8 mouse cellular contexts compared by ENCODE assay signal in genomic region chr4:43442456-43443361, GRCm38 (mm10). TPM values are rescaled to one million over a fixed set of nuclear protein-coding genes. Genes with fewer than 3 reads are reported as not detected.
A peak's percentile ranks its signal among the peaks of the same experiment; 100 is the strongest.
DNase-seq lines count a peak whose midpoint lies in the region; ATAC-seq lines count a peak whose summit lies in the region.

No protein-coding gene starts in this region.

- ATAC-seq in forebrain, embryonic 15.5 days (replicated peaks): peak; percentile 76
- peak; percentile 74 for ATAC-seq in hindbrain, embryonic 12.5 days (ENCODE audit: low FRiP score)

- H3K4me3 ChIP-seq in forebrain, embryonic 15.5 days: peak overlapping the region; percentile 76
- peak overlapping the region; percentile 95 for H3K4me3 ChIP-seq in hindbrain, embryonic 12.5 days

- no peaks in the 10 kb centered on the region for H3K9me3 ChIP-seq in forebrain, embryonic 15.5 days
- no peaks in the 10 kb centered on the region for H3K9me3 ChIP-seq in hindbrain, embryonic 12.5 days (replicated peaks)

- H3K27me3 ChIP-seq in forebrain, embryonic 15.5 days: no peaks in the 10 kb centered on the region
- H3K27me3 ChIP-seq in hindbrain, embryonic 12.5 days: no peaks in the 10 kb centered on the region

- H3K4me1 ChIP-seq in forebrain, embryonic 15.5 days: peaks cover 13% of the 10 kb centered on the region
- H3K4me1 ChIP-seq in hindbrain, embryonic 12.5 days: peaks cover 13% of the 10 kb centered on the region

- peak overlapping the region; percentile 98 for H3K27ac ChIP-seq in forebrain, embryonic 15.5 days (replicated peaks)
- H3K27ac ChIP-seq in hindbrain, embryonic 12.5 days: peak overlapping the region; percentile 95

- H3K9ac ChIP-seq in forebrain, embryonic 15.5 days (replicated peaks): peak overlapping the region; percentile 91
- H3K9ac ChIP-seq in hindbrain, embryonic 12.5 days: peak overlapping the region; percentile 100

- peak; percentile 28 for DNase-seq in MEL-GATA-1-ER (ENCODE audit: extremely low read depth, low read depth)
- peak; percentile 84 for DNase-seq in cerebellum, adult 11-12 months
- DNase-seq in layer of hippocampus, postnatal 36 days: peak; percentile 62 to 71
- DNase-seq in lung, postnatal 25 days (ENCODE audit: low spot score): peak; percentile 73
- DNase-seq in retina, postnatal 7 days (ENCODE audit: low read depth, low spot score): peak; percentile 56
- DNase-seq in urinary bladder, postnatal 14 days (ENCODE audit: low spot score): peak; percentile 83

- peak overlapping the region; percentile 96 for H3K4me2 ChIP-seq in forebrain, embryonic 15.5 days (replicated peaks)
- H3K4me2 ChIP-seq in hindbrain, embryonic 12.5 days (replicated peaks): peak overlapping the region; percentile 92

- peaks cover 28% of the 10 kb centered on the region for H3K36me3 ChIP-seq in forebrain, embryonic 15.5 days
- peaks cover 29% of the 10 kb centered on the region for H3K36me3 ChIP-seq in hindbrain, embryonic 12.5 days

- under 1% methylated on average over 87 of the region's 88 CpGs for WGBS in forebrain, embryonic 15.5 days
- WGBS in hindbrain, embryonic 12.5 days: under 1% methylated on average over 79 of the region's 88 CpGs

RNA-seq across cellular contexts. Expression of gene Tesk1, which starts 1.0 kb away (rescaled TPM):
- polyA plus RNA-seq in forebrain, embryonic 15.5 days (2015; fragmentation: Nextera tagmentation; extraction: Ambion mirVana): 10.7 and 12.5 TPM in 2 replicates
- 15.7 and 16.2 TPM in 2 replicates for polyA plus RNA-seq in hindbrain, embryonic 12.5 days (2016; fragmentation: Nextera tagmentation; extraction: Ambion mirVana)
- total RNA-seq in layer of hippocampus, postnatal 36 days (2021): 10 to 100 TPM; 76.2 to 76.3 TPM

RNA-seq across cellular contexts. Expression of gene Cd72, which starts 11.7 kb away (rescaled TPM):
- 4.3 TPM in 2 replicates for polyA plus RNA-seq in forebrain, embryonic 15.5 days (2015; fragmentation: Nextera tagmentation; extraction: Ambion mirVana)
- 2.0 and 3.8 TPM in 2 replicates for polyA plus RNA-seq in hindbrain, embryonic 12.5 days (2016; fragmentation: Nextera tagmentation; extraction: Ambion mirVana)
- total RNA-seq in layer of hippocampus, postnatal 36 days (2021): not detected

RNA-seq across cellular contexts. Expression of gene Fam166b, which starts 13.8 kb away (rescaled TPM):
- 0.65 and 0.70 TPM in 2 replicates for polyA plus RNA-seq in forebrain, embryonic 15.5 days (2015; fragmentation: Nextera tagmentation; extraction: Ambion mirVana)
- 1.3 TPM in 1 of 2 replicates, not detected in the other for polyA plus RNA-seq in hindbrain, embryonic 12.5 days (2016; fragmentation: Nextera tagmentation; extraction: Ambion mirVana)
- 1 to 10 TPM in 1 of 2 experiments, under 1 TPM in 1; 0.72 to 2.6 TPM for total RNA-seq in layer of hippocampus, postnatal 36 days (2021)

RNA-seq across cellular contexts. Expression of gene Sit1, which starts 40.8 kb away (rescaled TPM):
- not detected in 2 replicates for polyA plus RNA-seq in forebrain, embryonic 15.5 days (2015; fragmentation: Nextera tagmentation; extraction: Ambion mirVana)
- not detected in 2 replicates for polyA plus RNA-seq in hindbrain, embryonic 12.5 days (2016; fragmentation: Nextera tagmentation; extraction: Ambion mirVana)
- total RNA-seq in layer of hippocampus, postnatal 36 days (2021): not detected

RNA-seq across cellular contexts. Expression of gene Ccdc107, which starts 50.0 kb away (rescaled TPM):
- polyA plus RNA-seq in forebrain, embryonic 15.5 days (2015; fragmentation: Nextera tagmentation; extraction: Ambion mirVana): 61.0 and 61.8 TPM in 2 replicates
- 50.8 and 51.4 TPM in 2 replicates for polyA plus RNA-seq in hindbrain, embryonic 12.5 days (2016; fragmentation: Nextera tagmentation; extraction: Ambion mirVana)
- total RNA-seq in layer of hippocampus, postnatal 36 days (2021): 10 to 100 TPM; 25.0 to 26.0 TPM

Comparison
In these comparisons a context has a peak if more than half of its experiments do, and no peak if none do; other contexts are left out.
1. Peak in every context shown above with its lines: DNase-seq, ATAC-seq, H3K4me3 ChIP-seq and H3K27ac ChIP-seq.
2. DNase-seq: peak in every context shown above with its lines; median percentile 84 in cerebellum, adult 11-12 months; 83 in urinary bladder, postnatal 14 days; 73 in lung, postnatal 25 days; 66 in layer of hippocampus, postnatal 36 days; 56 in retina, postnatal 7 days; 28 in MEL-GATA-1-ER.